Mouse (Mus musculus): ENCODE measurements around the gene Rccd1.

Rccd1 gene

DNA sequence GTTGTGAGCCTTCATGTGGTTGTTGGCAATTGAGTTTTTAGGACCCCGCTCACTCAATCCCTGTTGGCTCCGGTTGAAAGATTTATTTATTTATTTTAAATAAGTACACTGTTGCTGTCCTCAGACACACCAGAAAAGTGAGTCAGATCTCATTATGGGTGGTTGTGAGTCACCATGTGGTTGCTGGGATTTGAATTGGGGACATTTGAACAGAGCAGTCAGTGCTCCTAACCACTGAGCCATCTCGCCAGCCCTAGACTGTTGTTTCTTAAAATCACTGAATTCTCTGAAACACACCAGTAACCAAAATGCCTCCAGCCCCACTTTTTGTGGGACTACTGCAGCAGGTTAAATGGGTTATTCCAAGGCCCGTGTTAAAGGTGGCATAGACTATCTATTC lies 25.5 kb downstream of the Rccd1 start:
- DNase-seq (ENCODE audit: low spot score), result no peak

DNA sequence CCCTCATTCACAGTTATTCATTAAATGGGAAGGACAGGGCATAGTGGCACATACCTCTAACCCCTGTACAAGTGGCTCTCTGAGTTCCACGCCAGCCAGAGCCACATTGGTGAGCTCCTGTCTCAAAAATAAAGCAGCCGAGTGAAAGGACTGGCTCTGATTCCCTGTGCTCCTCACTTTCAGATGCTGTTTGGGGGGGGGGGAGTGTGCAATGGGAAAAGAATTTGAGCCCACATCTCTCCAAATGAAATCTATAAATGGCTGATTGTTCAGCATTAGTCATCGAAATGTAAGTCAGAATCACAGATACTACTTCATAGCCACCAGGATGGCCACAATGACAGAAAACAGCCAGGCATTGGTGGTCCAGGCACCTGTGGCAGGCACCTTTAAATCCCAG lies 27.2 kb downstream of the Rccd1 start:
- DNase-seq (ENCODE audit: low spot score), result no peak

GRCm38 (mm10) chr7:80296462-80296861 lies 27.8 kb downstream of the Rccd1 start:
- DNase-seq (ENCODE audit: low spot score), result no peak

DNA sequence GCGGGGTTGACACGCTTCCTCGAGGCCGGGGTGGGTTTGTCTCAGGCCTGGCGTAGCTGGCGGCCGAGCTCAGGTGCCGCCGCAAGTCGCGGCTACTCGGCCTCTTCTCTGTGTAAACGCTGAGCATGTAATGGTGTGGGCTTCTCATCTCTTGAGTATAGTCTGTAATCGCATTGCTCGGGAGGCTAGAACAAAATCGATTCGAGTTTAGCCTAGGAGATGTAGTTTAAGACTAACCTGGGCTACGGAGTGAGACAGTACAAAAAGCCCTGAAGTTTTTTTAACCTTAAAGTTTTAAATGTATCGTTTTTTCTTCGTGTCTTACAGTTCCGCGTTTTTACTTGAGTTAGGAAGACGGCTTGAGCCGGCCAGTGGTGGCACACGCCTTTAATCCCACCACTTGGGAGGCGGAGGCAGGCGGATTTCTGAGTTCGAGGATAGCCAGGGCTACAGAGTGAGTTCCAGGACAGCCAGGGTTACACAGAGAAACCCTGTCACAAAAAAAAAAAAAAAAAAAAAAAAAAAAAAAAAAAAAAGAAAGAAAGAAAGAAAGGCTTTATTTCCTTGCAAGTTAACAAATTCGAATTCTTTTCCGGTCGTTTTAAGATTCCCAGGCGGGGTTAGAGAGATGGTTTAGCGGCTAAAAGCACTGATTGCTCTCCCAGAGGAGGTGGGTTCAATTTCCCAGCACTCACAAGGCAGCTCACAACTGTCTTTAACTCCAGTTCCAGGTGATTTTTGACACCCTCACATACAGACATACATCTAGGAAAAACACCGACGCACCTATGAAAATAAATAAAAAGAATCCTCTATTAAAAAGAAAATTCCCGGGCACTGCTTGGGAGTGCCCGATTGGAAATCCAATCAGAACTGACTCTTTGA lies 29.2 kb downstream of the Rccd1 start:
- DNase-seq (ENCODE audit: low spot score), result no peak

GRCm38 (mm10) chr7:80294062-80294763 lies 30.0 kb downstream of the Rccd1 start, which contains the start of gene Prc1:
Gene Prc1 (plus strand): TSS chr7:80294450.
- peak; percentile 98 for DNase-seq (ENCODE audit: low spot score)

GRCm38 (mm10) chr7:80287736-80288135 lies 36.5 kb downstream of the Rccd1 start:
- DNase-seq (ENCODE audit: low spot score), result no peak

DNA sequence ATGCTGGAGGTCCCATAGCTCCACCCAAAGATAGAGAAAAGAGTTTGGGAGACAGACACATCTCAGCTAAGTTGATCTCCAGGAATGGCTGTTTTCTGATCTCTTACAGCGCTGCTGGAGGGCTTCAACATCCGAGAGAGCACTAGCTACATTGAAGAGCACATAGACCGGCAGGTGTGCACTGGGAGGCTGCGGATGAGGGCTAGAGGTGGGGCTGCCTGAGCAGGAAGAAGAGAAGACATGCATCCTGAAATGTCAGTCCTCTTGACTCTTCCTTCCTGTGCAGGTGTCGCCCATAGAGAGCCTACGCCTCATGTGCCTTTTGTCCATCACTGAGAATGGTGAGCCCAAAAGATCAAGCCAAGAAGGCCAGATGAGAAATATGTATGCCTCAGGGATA lies 38.5 kb downstream of the Rccd1 start:
- no peak for DNase-seq (ENCODE audit: low spot score)

DNA sequence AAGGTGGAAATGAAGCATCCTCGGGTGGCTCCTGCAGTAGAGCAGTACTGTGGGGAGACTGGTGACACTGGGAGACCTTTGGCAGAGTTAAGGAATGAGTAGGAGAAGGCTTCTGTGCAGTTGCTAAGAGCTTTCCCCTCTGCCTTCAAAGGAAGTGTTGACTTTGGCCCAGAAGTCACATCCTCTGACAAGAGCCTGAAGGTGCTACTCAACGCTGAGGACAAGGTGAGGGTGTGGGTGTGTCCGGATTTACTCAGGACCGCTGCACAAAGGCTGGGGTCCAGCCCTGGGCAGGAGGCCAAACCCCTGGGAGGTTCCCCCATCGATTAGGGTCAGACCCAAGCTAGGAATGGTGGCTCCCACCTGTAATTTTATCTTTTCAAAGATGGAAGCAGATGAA lies 39.9 kb downstream of the Rccd1 start:
- no peak for DNase-seq (ENCODE audit: low spot score)

GRCm38 (mm10) chr7:80283226-80283918 lies 40.9 kb downstream of the Rccd1 start:
- DNase-seq (ENCODE audit: low spot score), result no peak

DNA sequence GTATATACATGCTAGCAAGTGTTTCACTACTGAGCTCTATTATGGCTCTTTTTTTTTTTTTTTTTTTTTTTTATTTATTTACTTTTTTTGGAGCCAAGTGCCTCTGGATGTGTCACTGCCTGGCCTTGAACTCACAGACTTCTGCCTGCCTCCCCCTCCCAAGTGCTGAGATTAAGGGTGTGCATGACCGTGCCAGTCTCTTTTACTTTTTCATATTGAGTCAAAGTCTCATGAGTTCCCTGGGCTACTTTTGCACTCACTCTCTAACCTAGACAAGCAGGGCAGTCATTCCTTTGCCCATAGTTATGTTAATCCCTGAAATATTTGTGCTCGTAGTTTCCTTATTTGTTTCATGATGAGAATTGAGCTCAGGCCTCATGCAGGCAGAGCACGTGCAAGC lies 42.6 kb downstream of the Rccd1 start:
- no peak for DNase-seq (ENCODE audit: low spot score)

DNA sequence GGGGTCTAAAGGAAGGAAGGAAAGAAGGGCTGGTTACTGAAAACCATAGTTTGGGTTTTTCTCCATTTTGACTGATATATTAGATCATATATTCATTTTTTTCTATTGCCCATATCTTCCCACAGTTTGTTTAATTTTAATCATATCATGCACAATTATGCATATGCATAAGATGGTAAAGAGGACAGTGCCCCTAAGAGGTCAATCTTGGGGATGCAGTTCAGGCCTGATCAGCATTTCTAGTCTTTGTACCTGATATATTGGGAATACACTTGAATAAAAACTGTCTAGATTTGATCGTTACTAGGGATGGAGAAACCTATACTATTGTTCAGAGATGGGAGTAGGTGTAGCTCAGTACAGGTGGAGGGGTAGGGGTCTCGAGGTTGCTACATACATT lies 43.3 kb downstream of the Rccd1 start:
- DNase-seq (ENCODE audit: low spot score), result no peak

- no peak for DNase-seq (ENCODE audit: low spot score)
These were observed 44.2 kb downstream of the Rccd1 start for GRCm38 (mm10) chr7:80280032-80280431.

- no peak for DNase-seq (ENCODE audit: low spot score)
These were observed 47.9 kb downstream of the Rccd1 start for GRCm38 (mm10) chr7:80276374-80276773.

DNA sequence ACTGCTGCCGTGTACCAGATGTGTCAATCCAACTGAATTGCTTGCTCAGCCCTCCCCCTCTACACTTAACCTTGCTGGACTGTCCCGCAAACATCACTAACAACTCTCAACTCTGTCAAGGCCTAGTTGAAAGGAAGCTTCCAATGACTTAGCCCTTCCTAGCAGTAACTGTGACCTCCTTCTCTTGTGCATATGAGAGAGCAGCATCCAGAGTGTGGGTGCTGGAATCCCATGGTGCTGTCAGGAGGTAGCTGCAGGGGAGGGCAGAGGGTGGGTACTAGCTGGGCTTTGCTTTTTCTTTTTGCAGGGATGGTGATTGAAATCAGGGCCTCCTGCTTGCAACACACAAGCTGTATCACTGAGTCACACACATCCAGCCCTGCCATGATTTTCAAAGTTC lies 50.8 kb downstream of the Rccd1 start:
- DNase-seq (ENCODE audit: low spot score), result no peak

- peak; percentile 15 for DNase-seq (ENCODE audit: low spot score)
These were observed 54.5 kb downstream of the Rccd1 start for GRCm38 (mm10) chr7:80269751-80270255.

GRCm38 (mm10) chr7:80268897-80269750 lies 55.1 kb downstream of the Rccd1 start, which contains the start of gene Vps33b:
Gene Vps33b (plus strand): TSS chr7:80269649.
- peak; percentile 89 for DNase-seq (ENCODE audit: low spot score)

- no peak for DNase-seq (ENCODE audit: low spot score)
These were observed 56.5 kb downstream of the Rccd1 start for GRCm38 (mm10) chr7:80267764-80268163.

GRCm38 (mm10) chr7:80264606-80265005 lies 59.6 kb downstream of the Rccd1 start:
- no peak for DNase-seq (ENCODE audit: low spot score)

GRCm38 (mm10) chr7:80261372-80261990 lies 62.8 kb downstream of the Rccd1 start:
- DNase-seq (ENCODE audit: low spot score), result no peak

- DNase-seq (ENCODE audit: low spot score), result peak; percentile 72
These were observed 63.5 kb downstream of the Rccd1 start, which contains the start of gene Ngrn for GRCm38 (mm10) chr7:80260625-80261371. Gene Ngrn (plus strand): TSS chr7:80261215.

All from ovary, adult 18-20 months (tissue).